Mouse (Mus musculus) stomach, postnatal 0 days (tissue): Measurements from ENCODE around the gene Tram1l1.

Experiments used
- CTCF ChIP-seq: IDR thresholded peaks from 2 replicates; pipeline ENCODE4 v1.5.1; 2016; ENCODE audit warnings: antibody characterized with exemption, low read depth, mild to moderate bottlenecking, moderate library complexity
- EP300 ChIP-seq: optimal IDR thresholded peaks from 2 replicates; pipeline ENCODE3; 2016; ENCODE audit warnings: antibody characterized with exemption

GRCm38 (mm10) chr3:124320398-124320797 is 257 bp upstream of the Tram1l1 start:
- TF ChIP-seq CTCF (no peak), EP300 (no peak)
